Mouse (Mus musculus): ENCODE measurements around the gene Inafm1. TPM values are rescaled to one million over a fixed set of nuclear protein-coding genes. Genes with fewer than 3 reads are reported as not detected.
A peak's percentile ranks its signal among the peaks of the same experiment; 100 is the strongest.
"Not testable (repeated sequence)": the region's sequence is repeated elsewhere in the genome, so short reads cannot be mapped to it uniquely, and the experiment has no call there.

Inafm1 gene
- total RNA-seq, 2 experiments from 2014 or later: 13.8 to 18.8 TPM

DNA sequence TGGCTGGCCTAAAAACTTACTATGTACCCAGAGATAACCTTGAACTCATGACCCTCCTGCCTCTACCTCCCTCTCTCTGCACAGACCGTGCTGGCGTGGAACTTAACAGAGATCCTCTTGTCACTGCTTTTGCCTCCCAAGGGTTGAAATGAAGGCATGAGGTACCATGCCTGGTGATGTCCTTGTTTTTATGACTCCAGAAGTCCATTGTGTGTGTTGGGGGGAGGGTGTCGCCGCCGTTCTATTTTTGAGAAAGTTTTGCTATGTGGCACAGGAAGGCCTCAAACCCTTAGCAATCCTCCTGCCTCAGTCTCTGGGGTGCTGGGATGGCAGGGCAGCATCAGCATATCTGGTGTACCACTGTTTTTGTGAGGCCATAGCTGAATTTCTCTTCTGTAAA is 25.5 kb upstream of the Inafm1 start:
- DNase-seq (ENCODE audit: low spot score in 2 of 2): no peak

- no peak for DNase-seq (ENCODE audit: low spot score in 2 of 2)
These were observed 24.2 kb upstream of the Inafm1 start for GRCm38 (mm10) chr7:16297616-16298015.

DNA sequence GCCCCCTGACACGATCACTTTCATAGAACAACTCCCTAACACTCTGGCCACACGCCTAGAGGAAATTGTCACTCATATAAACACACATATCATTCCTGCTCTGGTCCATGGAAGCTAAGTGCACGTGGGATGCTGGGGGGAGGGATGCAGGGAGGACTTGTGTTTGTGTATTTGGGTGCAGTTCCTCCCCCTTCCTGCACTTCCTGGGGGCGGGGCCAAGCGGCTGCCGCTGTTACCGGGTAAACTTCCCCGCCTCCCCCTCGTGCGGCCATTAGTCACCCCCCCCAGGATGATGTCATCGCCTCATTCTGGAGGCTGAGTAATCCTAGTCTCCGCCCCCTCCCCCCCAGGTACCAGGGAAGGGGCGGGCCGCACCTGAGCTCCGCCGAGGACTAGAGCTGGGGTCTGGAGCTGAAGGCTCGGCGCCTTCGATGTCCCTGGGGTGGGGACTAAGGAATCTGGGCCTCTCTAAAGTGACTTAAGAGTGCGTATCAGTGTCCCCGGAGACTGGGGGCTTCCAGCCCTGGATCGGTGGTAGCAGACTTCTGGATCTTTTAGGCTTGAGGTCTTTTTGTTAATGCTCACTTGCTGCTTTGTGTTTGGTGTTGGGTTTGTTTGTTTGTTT is 23.5 kb upstream of the Inafm1 start:
- DNase-seq (ENCODE audit: low spot score in 2 of 2): peak; percentile 77 to 86

DNA sequence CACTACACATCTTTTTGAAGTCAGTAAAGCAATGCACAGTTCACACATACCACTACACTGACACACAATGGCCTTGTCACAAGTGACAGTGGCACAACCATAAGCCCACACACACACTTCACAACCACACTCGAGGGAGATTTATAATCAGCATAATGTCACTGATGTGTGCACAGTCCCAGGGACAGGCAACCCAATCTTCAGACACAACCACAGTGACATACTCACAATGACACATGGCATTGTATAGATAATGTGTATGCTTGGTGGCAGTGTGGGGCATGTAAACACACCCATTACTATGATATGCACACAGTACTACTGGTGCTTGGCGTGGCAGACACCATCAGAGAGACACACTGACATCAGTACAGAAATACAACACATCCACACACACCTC is 22.7 kb upstream of the Inafm1 start:
- no peak for DNase-seq (ENCODE audit: low spot score in 2 of 2)

DNA sequence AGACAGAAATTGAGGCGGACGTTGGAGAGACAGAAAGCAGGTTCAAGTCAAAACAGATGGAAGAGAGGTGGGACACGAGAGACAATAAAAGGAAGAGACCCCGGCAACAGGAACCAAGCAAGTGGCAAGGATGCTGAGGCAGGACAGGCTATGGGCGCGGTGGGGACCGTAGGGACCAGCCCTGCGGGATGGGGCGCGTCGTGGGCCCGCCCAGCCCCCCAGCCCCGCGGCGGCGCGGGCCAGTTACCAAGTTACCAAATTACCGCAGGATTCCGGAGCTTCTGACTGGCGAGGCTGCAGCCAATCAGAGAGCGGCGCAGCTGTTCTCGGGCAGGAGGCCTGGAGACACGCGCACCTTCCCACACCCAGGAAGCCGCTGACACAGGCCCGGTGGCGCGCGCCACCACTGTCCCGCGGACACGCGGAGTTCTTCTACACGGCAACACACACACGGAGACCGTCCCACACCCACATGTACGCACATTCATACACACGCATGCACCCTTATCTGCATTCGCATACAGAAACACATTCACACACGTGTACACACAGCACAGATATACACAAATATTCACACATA is 22.0 kb upstream of the Inafm1 start:
- peak; percentile 62 to 73 for DNase-seq (ENCODE audit: low spot score in 2 of 2)

DNA sequence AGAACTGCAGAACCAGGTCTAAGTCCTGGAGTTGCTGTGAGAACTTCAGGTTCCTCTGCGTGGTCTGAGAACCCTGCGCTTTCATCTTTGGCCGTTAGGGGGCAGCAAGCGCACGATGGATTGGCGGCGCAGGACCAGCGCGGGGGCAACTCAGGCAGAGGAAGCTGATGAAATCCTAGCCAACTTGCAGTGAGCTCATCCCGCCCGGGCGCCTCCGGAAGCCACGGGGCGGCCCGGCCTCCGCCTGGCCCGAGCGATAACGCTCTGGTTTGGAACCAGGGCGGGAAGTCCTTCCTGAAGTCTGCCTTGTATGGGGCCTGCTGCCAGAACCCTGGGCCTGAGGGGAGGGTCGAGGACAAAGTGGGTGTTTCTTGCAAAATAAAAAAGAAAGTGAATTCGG is 21.4 kb upstream of the Inafm1 start:
- DNase-seq (ENCODE audit: low spot score in 2 of 2): peak; percentile 90 to 92

GRCm38 (mm10) chr7:16294346-16294745 is 20.9 kb upstream of the Inafm1 start:
- no peak for DNase-seq (ENCODE audit: low spot score in 2 of 2)

DNA sequence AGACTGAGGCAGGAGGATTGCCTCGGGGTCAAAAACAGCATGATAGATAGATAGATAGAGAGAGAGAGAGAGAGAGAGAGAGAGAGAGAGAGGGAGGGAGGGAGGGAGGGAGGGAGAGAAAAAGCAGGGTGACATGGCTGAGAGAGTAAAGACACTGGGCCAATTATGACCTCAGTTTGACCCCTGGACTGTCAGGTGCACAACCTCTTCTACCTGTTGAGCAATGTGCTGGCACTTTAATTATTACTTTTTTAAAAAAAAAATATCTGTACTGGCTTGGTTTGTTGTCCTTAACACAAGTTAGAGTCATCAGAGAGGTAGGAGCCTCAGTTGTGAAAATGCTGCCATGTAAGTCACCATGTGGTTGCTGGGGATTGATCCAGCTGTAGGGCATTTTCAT is 14.4 kb upstream of the Inafm1 start:
- no peak for DNase-seq (ENCODE audit: low spot score in 2 of 2)

GRCm38 (mm10) chr7:16287016-16287415 is 13.6 kb upstream of the Inafm1 start:
- DNase-seq (ENCODE audit: low spot score in 2 of 2): no peak

DNA sequence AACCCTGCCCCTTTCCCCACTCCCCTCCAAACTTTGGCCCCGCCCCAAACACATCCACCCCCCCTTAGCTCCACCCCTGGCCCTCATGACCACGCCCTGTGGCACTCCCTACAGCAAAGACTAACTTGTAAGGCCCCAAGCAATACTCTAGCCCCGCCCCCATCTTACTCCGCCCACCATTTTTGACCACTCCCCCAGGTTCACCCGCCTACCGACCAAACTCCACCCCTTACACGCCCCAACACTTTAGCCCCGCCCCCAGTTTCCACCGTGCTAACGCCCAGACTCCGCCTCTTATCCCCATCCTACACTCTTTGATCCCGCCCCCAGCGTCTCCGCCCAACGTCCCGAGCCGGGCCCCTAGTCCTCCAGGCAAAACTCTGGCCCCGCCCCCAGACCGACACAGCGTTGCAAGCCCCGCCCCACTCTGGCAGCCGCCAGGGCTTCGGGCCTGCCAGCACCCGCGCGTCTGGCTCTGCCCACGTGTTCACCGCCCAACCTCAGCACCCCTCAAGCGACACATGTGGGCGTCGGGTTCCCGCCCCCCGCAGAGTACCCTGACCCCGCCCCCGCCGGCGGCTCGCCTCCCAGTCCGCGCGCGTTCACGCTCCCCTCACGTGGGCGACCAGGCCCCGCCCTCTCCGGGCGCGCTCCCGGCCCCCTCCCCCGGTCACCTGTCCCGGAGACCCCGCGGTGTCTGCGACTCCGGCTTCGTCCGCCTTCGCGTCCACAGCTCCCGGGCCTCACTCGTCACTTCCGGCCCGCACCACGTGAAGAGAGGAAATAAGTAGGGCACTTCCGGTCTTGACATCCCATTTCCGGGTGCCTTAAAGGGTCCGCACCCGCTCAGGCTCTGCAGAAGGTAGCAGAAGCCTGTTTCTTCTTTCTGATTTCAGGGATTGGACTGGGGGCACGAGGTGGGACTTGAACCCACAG is 12.9 kb upstream of the Inafm1 start, which contains the start of gene Ccdc9:
Ccdc9 (minus strand) TSS at position 770 of the 936 bp plus-strand sequence.
- DNase-seq (ENCODE audit: low spot score in 2 of 2): peak; percentile 100

DNA sequence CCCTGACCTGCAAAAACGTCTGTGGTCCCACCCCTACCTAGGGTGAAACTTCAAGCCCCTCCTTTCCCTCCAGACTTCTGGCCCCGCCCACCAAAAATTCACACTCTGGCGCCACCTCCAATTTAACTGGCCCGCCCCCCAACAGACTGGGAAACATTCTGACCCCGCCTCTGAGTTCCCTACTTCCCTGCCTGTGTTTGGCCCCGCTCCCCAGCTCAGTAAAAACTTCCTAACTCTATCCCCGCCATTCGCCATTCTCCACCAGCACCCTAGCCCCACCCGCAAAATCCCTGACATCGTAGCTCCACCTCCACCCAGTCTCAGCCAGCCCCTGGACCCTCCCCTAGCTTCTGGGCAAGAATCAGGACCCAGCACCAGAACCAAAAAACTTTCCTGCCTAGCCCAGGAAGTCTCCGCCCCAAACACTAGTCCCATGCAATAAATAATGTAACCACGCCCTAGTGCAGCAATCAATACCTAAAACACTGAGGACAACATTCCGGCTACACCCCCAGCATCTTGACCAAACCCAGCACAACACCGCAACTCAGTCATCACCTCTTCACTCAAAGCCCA is 12.1 kb upstream of the Inafm1 start:
- peak; percentile 66 to 79 for DNase-seq (ENCODE audit: low spot score in 2 of 2)

DNA sequence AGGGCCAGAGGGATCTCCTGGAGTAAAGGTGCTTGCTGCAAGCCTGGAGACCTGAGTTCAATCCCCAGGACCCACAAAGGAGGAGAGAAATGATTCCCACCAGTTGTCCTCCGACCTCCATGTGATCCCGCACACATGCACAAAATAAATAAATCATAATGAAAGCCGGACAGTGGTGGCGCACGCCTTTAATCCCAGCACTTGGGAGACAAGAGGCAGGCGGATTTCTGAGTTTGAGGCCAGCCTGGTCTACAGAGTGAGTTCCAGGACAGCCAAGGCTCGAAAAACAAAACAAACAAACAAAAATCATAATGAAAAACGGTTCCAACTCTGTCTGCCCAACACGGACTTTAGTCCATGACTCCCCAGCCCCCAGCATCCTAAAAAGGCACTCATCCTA is 11.5 kb upstream of the Inafm1 start:
- DNase-seq (ENCODE audit: low spot score in 2 of 2): no peak

DNA sequence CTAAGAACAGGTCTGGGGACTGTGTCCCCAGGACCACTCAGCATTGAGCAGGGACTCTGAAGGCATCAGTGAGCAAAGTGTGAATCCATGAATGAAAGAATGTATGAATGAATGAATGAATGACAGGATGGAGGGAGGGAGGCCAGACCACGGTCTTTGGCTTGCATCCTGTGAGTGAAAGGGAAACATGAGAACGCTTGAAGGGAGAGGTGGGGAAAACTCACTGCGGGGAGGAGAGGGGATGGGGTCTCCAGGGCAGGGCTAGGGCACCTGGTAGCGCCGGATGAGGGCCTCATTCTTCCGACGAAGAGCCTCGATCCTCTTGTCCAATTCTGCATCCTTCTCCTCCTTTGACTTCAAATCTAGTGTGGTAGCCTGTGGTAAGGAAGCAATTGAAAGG is 10.6 kb upstream of the Inafm1 start:
- no peak for DNase-seq (ENCODE audit: low spot score in 2 of 2)

GRCm38 (mm10) chr7:16282334-16282733 is 8.9 kb upstream of the Inafm1 start:
- no peak for DNase-seq (ENCODE audit: low spot score in 2 of 2)

- DNase-seq (ENCODE audit: low spot score in 2 of 2): no peak
These were observed 7.3 kb upstream of the Inafm1 start for GRCm38 (mm10) chr7:16280721-16281120.

- DNase-seq (ENCODE audit: low spot score in 2 of 2): no peak
These were observed 1.8 kb upstream of the Inafm1 start for GRCm38 (mm10) chr7:16274922-16275890.

DNA sequence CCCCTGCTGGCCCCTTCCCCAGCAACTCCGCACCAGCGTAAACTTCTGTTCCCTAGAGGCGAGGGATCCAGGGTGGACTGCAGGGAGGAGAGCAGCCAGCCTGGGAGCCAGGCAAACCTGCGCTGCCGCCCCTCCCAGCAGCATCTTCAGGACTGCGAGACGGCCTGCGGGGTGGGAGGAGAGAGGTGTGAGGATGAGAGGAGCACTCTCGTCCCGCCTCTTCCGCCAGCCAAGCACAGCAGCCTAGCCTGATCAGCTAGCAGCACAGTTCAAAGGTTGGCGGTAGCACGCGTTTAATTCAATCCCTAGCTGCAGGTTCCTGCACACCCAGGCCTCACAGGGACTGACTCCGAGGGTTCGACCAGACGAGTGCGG is 336 bp upstream of the Inafm1 start:
- DNase-seq (ENCODE audit: low spot score in 2 of 2): peak in 1 of 2 experiments; percentile 71

GRCm38 (mm10) chr7:16272681-16273080 is 736 bp downstream of the Inafm1 start:
- peak; percentile 50 to 75 for DNase-seq (ENCODE audit: low spot score in 2 of 2)

GRCm38 (mm10) chr7:16271139-16271538 is 2.3 kb downstream of the Inafm1 start:
- DNase-seq (ENCODE audit: low spot score in 2 of 2): no peak

GRCm38 (mm10) chr7:16266593-16266992 is 6.8 kb downstream of the Inafm1 start:
- DNase-seq (ENCODE audit: low spot score in 2 of 2): not testable (repeated sequence)

DNA sequence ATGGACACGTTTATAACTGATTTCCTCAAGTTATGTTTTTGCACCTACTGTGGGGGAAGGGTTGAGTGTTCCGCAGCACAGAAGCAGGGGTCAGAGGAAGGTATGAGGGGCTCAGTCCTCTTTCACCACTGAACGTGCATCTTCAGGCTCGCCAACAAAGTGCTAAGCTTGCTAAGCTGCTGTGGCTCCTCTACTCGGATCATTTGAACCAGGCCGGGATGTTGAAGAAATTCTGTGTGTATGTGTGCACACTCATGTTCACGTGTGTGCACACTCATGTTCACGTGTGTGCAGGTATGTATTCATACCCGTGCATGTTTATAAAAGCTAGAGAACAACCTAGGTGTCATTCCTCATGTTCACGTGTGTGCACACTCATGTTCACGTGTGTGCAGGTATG is 7.6 kb downstream of the Inafm1 start:
- no peak for DNase-seq (ENCODE audit: low spot score in 2 of 2)

Data from gastrocnemius, postnatal 4 days (tissue).